Mouse (Mus musculus): ENCODE measurements at regions not wholly inside any gene's neighbourhood (a gene's known extent, or its start where the extent isn't known, plus 50 kb on each side); places are given as distances from the start of the nearest gene placed in this dataset.

GRCm38 (mm10) chr8:35321270-35321865 lies 444.2 kb upstream of the Gm19410 start:
- DNase-seq (ENCODE audit: low spot score): no peak

GRCm38 (mm10) chr8:35323180-35323975 lies 442.2 kb upstream of the Gm19410 start:
- no peak for DNase-seq (ENCODE audit: low spot score)
